Mouse (Mus musculus) mouse embryonic stem cell (cell line): ENCODE results near the gene Mns1.
"Not testable (repeated sequence)": the region's sequence is repeated elsewhere in the genome, so short reads cannot be mapped to it uniquely, and the experiment has no call there.

Experiments
- in situ Hi-C, 2 experiments: fragments of 300-500 bp; cut with MboI; formaldehyde crosslinking; loops; 1 replicate in 1 of 2; 3 replicates in 1 of 2; pipeline ENCODE4 v1.14.3; 2019 to 2020; ENCODE audit warnings: low sequenced_read_pairs in 2 of 2, low pct_unique_long_range_greater_than_20kb in 1 of 2, mixed read lengths in 1 of 2; ENCODE audit not compliant: unreplicated experiment in 1 of 2

Gene Mns1

GRCm38 (mm10) chr9:72418443-72418842, 19.4 kb upstream of the Mns1 start:
- in situ Hi-C loops = loop anchor here in 1 of 2 experiments (10.0 to 25.0 kb wide), 2 partner anchors 204 to 581 kb away; no protein-coding TSS in a partner anchor

- in situ Hi-C loops = loop anchor here in 1 of 2 experiments (25.0 kb wide), 1 partner anchor 583 kb away; no protein-coding TSS in a partner anchor
These were observed 17.3 kb upstream of the Mns1 start for GRCm38 (mm10) chr9:72420490-72420889.

- in situ Hi-C loops = loop anchor here in 1 of 2 experiments (25.0 kb wide), 1 partner anchor 585 kb away; no protein-coding TSS in a partner anchor
These were observed 15.5 kb upstream of the Mns1 start for GRCm38 (mm10) chr9:72422284-72422683.

GRCm38 (mm10) chr9:72422753-72423152, 15.1 kb upstream of the Mns1 start:
- in situ Hi-C loops = loop anchor here in 1 of 2 experiments (25.0 kb wide), 1 partner anchor 585 kb away; no protein-coding TSS in a partner anchor

GRCm38 (mm10) chr9:72425300-72425850, 12.4 kb upstream of the Mns1 start:
- in situ Hi-C loops = no loop called here

- in situ Hi-C loops = no loop called here
These were observed 9.9 kb upstream of the Mns1 start for GRCm38 (mm10) chr9:72427861-72428260.

- in situ Hi-C loops = no loop called here
These were observed 2.9 kb upstream of the Mns1 start for GRCm38 (mm10) chr9:72434876-72435275.

GRCm38 (mm10) chr9:72438749-72439148, 938 bp downstream of the Mns1 start:
- in situ Hi-C loops = no loop called here

GRCm38 (mm10) chr9:72440358-72440757, 2.5 kb downstream of the Mns1 start:
- in situ Hi-C loops = no loop called here

- in situ Hi-C loops = no loop called here
These were observed 3.4 kb downstream of the Mns1 start for GRCm38 (mm10) chr9:72440948-72441926.

- in situ Hi-C loops = no loop called here
These were observed 4.3 kb downstream of the Mns1 start for GRCm38 (mm10) chr9:72441927-72442715.

- in situ Hi-C loops = no loop called here
These were observed 10.2 kb downstream of the Mns1 start for GRCm38 (mm10) chr9:72448026-72448425.

GRCm38 (mm10) chr9:72449367-72449766, 11.6 kb downstream of the Mns1 start:
- in situ Hi-C loops = no loop called here

GRCm38 (mm10) chr9:72449841-72450240, 12.0 kb downstream of the Mns1 start:
- in situ Hi-C loops = no loop called here

GRCm38 (mm10) chr9:72450363-72450762, 12.6 kb downstream of the Mns1 start:
- in situ Hi-C loops = no loop called here

GRCm38 (mm10) chr9:72451111-72451510, 13.3 kb downstream of the Mns1 start:
- in situ Hi-C loops = no loop called here

- in situ Hi-C loops = not testable (repeated sequence)
These were observed 16.5 kb downstream of the Mns1 start for GRCm38 (mm10) chr9:72454281-72454680.

- in situ Hi-C loops = no loop called here
These were observed 18.6 kb downstream of the Mns1 start for GRCm38 (mm10) chr9:72456374-72456773.

GRCm38 (mm10) chr9:72458233-72458632, 20.4 kb downstream of the Mns1 start:
- in situ Hi-C loops = no loop called here
